Mouse (Mus musculus): ENCODE data around the gene Clpsl2.

DNA sequence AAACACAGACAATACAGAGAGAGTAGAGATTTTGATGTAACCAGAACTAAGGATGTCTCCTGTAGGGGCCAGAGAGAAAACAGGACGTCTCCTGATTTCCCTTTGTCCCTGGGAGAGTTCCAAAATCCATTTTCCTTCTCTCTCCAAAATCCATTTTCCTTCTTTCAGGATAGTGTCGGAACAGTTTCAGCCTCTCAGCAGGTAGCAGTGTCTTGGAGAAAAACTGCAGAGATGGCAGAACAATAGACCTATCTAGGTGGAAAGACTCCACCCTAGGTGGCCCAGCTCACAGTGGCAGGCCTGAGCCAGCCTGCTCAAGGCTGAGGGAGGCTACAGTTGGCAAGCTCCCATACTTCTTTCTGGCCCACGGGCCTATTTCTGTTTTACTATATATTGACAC, 18.3 kb downstream of the Clpsl2 start:
- TF ChIP-seq CTCF (IDR thresholded peaks at IDR 0.05; ENCODE audit: extremely low read depth, insufficient read depth, low read length) (no peak), POLR2A (IDR thresholded peaks at IDR 0.05; ENCODE audit: extremely low read depth, insufficient read depth, low read length) (no peak)
